Mouse (Mus musculus): Measurements from ENCODE around the gene Olfr556.

DNA sequence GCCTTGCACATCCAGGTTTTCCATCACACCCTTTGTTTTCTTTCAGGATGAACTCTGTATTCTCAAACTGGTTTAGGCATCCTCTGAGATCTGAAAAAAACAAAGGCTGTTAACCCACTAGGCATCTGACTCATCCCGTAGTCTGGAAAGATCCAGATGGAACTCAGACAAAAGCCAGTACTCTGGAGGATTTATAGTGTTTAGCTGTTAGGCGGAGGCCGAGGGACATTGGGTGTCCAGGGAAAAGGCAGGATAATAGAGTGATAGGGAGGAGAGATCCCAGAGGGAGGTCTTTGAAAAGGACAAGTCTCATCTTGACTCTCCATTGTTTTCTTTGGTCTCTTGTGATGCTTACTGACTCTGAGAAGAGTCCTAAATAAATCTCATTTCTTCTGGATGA, at the start of gene Olfr556:
- no peak for TF ChIP-seq POLR2A (IDR thresholded peaks at IDR 0.05; ENCODE audit: low read depth, low read length)
- no peak for TF ChIP-seq CTCF (IDR thresholded peaks at IDR 0.05; ENCODE audit: borderline replicate concordance, insufficient read depth, low read length)

Data from embryonic fibroblast, embryonic 13.5 days (primary cell).